Mouse (Mus musculus) lung, postnatal 0 days (tissue): ENCODE data around the gene Mst1.

ENCODE experiments used
- CTCF ChIP-seq: IDR thresholded peaks from 2 replicates; pipeline ENCODE4 v1.5.1; 2016; ENCODE audit warnings: antibody characterized with exemption, mild to moderate bottlenecking
- EP300 ChIP-seq: IDR thresholded peaks from 2 replicates; pipeline ENCODE4 v1.6.1; 2016; ENCODE audit warnings: antibody characterized with exemption, mild to moderate bottlenecking, control low read depth

GRCm38 (mm10) chr9:108126436-108127180, 46.4 kb downstream of the Mst1 start:
- TF ChIP-seq EP300 (no peak), CTCF (no peak)
